Mouse (Mus musculus) heart, postnatal 0 days (tissue): ENCODE results near the gene Nln. TPM values are rescaled to one million over a fixed set of nuclear protein-coding genes. Genes with fewer than 3 reads are reported as not detected.
A peak's percentile ranks its signal among the peaks of the same experiment; 100 is the strongest.

Experiments
- ATAC-seq: fragments of 200-750 bp; cut with Nextera tagmentation; 2 replicates; pipeline ENCODE4 v1.8.0; 2017; ENCODE audit warnings: low read depth, moderate number of reproducible peaks, moderate library complexity; ENCODE audit not compliant: insufficient read depth
- DNase-seq: peaks from one replicate; pipeline ENCODE4 v3.0.0-alpha.2; 2016; ENCODE audit warnings: low spot score
- H3K27ac ChIP-seq: fragments of 300-500 bp; sonication (generic); 2 replicates; pipeline ENCODE4 v1.5.1; 2014; ENCODE audit warnings: low read depth, mild to moderate bottlenecking
- H3K27me3 ChIP-seq: fragments of 300-500 bp; sonication (generic); 2 replicates; pipeline ENCODE4 v1.6.1; 2014; ENCODE audit warnings: low read length, mixed read lengths; ENCODE audit not compliant: control insufficient read depth, insufficient read depth
- H3K36me3 ChIP-seq: fragments of 300-500 bp; sonication (generic); replicated peaks from 2 replicates; pipeline ENCODE4 v1.6.1; 2014; ENCODE audit warnings: low read length, mixed read lengths; ENCODE audit not compliant: control insufficient read depth, insufficient read depth
- H3K4me1 ChIP-seq: fragments of 300-500 bp; sonication (generic); 2 replicates; pipeline ENCODE4 v1.6.1; 2014; ENCODE audit warnings: antibody characterized with exemption; ENCODE audit not compliant: control insufficient read depth, insufficient read depth
- H3K4me2 ChIP-seq: fragments of 300-500 bp; sonication (generic); 2 replicates; pipeline ENCODE4 v1.6.1; 2014; ENCODE audit warnings: low read depth, mild to moderate bottlenecking, low read length, moderate library complexity
- H3K4me3 ChIP-seq: fragments of 300-500 bp; sonication (generic); 2 replicates; pipeline ENCODE4 v1.5.1; 2014; ENCODE audit warnings: low read depth, low read length
- H3K9ac ChIP-seq: fragments of 300-500 bp; sonication (generic); replicated peaks from 2 replicates; pipeline ENCODE4 v1.6.1; 2014; ENCODE audit warnings: low read depth, low read length, mixed read lengths
- H3K9me3 ChIP-seq: fragments of 300-500 bp; sonication (generic); replicated peaks from 2 replicates; pipeline ENCODE4 v1.6.1; 2016; ENCODE audit warnings: low read length; ENCODE audit not compliant: control insufficient read depth
- CTCF ChIP-seq: IDR thresholded peaks from 2 replicates; pipeline ENCODE4 v1.5.1; 2016; ENCODE audit warnings: antibody characterized with exemption, control low read depth, low read depth
- EP300 ChIP-seq: IDR thresholded peaks from 2 replicates; pipeline ENCODE4 v1.6.1; 2016; ENCODE audit warnings: antibody characterized with exemption, low read depth
- WGBS: fragments of 180-500 bp; shearing (Covaris S2); extraction: QIAGEN DNeasy Blood & Tissue Kit; methylation state at CpG from one replicate; pipeline ENCODE4 v1.1.7; 2014; 5-methylcytosine and 5-hydroxymethylcytosine counted together
- polyA plus RNA-seq: library from polyadenylated mRNA; unstranded; fragments of >200 nt; fragmentation: Nextera tagmentation; extraction: Ambion mirVana; gene quantifications from 2 replicates; pipeline ENCODE4 v1.2.1, GENCODE M21; 2015
- total RNA-seq: library from RNA; depleted of rRNA; stranded (reverse); fragments of >200 nt; gene quantifications from 2 replicates; pipeline ENCODE4 v1.2.3, GENCODE M21; 2014; ENCODE audit warnings: low replicate concordance

Nln gene
- total and polyA plus RNA-seq, 2 experiments from 2014 or later, result 16.2 to 42.2 TPM

DNA sequence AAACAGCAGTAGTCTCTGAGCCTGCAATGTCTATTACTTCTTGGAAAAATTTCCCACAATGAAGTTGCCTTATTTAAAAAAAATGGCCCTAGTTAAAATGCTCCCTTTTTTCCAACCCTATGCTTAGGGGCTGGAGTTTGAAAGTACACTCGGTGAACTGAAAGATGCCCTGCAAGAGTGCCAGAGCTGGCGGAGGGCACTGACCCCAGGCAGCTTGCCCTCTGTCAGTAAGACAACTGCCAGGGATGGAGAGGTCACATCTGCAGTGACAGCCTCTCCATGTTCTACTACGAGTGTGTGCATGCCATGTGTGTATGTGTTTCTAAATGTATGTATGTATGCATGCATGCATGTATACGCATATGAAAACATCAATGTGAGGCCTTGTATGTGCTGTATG, 78.5 kb downstream of the Nln start:
- H3K9ac ChIP-seq, result no peak overlapping the region
- peaks cover 38% of the 10 kb centered on the region for H3K4me1 ChIP-seq
- H3K27me3 ChIP-seq, result no peaks in the 10 kb centered on the region
- ATAC-seq (no peak), DNase-seq (no peak)
- 90% methylated on average over 4 of the region's 4 CpGs for WGBS
- H3K27ac ChIP-seq, result no peak overlapping the region
- TF ChIP-seq CTCF, result no peak
- no peak for TF ChIP-seq EP300
- no peaks in the 10 kb centered on the region for H3K9me3 ChIP-seq
- no peak overlapping the region for H3K4me3 ChIP-seq
- H3K36me3 ChIP-seq, result no peaks in the 10 kb centered on the region
- H3K4me2 ChIP-seq, result no peak overlapping the region

DNA sequence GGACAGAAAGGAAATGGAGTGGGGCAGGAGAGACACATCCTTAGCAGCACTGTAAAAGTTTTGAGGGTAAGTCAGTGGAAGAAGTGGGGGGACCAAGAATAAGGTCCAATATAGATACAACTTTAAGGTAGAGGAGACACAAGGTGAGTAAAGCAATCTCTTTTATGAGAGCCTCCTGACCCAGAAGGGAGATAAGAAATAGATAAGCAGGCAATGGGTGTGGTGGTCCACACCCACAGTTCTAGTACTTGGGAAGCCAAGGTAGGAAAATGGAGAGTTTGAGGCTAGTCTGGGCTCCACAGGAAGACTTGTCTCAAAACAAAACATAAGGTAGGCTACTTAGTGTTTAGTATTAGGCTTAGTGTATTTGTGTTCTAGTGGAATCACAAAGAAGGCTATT, 79.9 kb downstream of the Nln start:
- H3K9me3 ChIP-seq, result no peaks in the 10 kb centered on the region

DNA sequence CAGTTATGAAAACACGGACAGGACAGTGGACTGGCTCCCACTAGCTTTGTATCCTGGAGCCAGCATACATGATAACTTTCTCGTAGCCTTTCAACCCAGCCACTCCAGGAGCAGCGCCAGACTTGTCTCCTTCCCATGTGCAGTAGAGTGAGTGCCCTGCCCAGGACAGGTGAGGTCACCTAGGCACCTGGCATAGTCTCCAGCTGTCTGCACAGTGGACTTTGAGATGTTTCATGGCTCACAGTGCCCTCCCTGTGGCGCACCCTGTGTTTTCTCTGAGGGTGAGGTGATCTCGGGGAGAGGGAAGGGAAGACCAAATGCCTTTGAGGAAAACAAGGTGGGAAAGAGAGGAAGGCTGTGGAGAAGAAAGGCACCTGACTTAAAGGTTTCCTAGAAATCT, 80.3 kb downstream of the Nln start:
- H3K27ac ChIP-seq, result no peak overlapping the region
- H3K4me2 ChIP-seq, result no peak overlapping the region
- DNase-seq, result no peak
- no peaks in the 10 kb centered on the region for H3K27me3 ChIP-seq
- no peak overlapping the region for H3K4me3 ChIP-seq
- peaks cover 21% of the 10 kb centered on the region for H3K4me1 ChIP-seq
- ATAC-seq, result no peak
- H3K9me3 ChIP-seq, result no peaks in the 10 kb centered on the region
- WGBS, result 67% methylated on average over 5 of the region's 5 CpGs
- H3K9ac ChIP-seq, result no peak overlapping the region
- H3K36me3 ChIP-seq, result no peaks in the 10 kb centered on the region
- no peak for TF ChIP-seq CTCF

More for the DNA sequence above, 79.9 kb downstream of the Nln start:
- Histone ChIP-seq H3K4me2 (no peak overlapping the region), H3K27me3 (no peaks in the 10 kb centered on the region), H3K4me1 (peaks cover 25% of the 10 kb centered on the region), H3K36me3 (no peaks in the 10 kb centered on the region), H3K4me3 (no peak overlapping the region), H3K27ac (no peak overlapping the region), H3K9ac (no peak overlapping the region)
- DNase-seq (no peak), ATAC-seq (no peak)
- TF ChIP-seq EP300, result no peak
- TF ChIP-seq CTCF, result no peak

DNA sequence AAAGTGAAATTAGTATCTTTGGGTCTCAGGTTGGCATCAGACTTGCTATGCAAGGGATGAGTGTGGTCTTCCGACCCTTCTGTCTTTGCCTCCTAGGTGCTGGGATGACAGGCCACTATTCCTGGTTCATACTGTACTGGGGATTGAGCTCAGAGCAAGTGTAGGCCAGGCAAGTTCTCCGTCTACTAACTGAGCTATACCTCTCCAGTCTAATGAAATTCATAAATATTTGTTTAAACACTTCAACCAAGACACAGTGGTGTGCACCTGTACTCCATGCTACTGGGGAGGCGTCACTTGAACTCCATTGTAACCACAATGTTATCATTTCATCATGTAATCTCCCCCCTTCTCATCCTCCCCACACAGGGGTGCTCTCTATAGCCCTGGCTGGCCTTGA, 82.9 kb downstream of the Nln start:
- Histone ChIP-seq H3K4me3 (no peak overlapping the region), H3K4me2 (no peak overlapping the region), H3K27ac (no peak overlapping the region), H3K9me3 (no peaks in the 10 kb centered on the region), H3K27me3 (no peaks in the 10 kb centered on the region), H3K9ac (no peak overlapping the region), H3K36me3 (no peaks in the 10 kb centered on the region), H3K4me1 (0 out of 2 replicates have a peak, but pooled peaks cover 2% of the 10 kb centered on the region)
- no peak for DNase-seq
- ATAC-seq, result no peak
- TF ChIP-seq EP300 (no peak), CTCF (no peak)
- WGBS, result 88% methylated on average over 3 of the region's 3 CpGs

DNA sequence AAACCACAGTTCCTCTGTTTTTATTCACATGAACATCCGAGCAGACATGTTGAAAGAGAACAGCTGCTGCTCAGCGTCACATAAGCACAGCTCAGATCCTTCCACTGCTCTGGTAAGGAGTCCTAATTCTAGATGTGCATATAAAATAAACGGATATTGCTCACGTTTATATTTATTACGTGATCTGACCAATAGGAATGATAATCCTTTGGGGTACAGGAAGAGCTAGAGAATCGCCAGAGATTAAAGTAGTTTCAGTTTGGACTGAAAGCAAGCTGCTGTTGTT, 83.8 kb downstream of the Nln start:
- 58% methylated on average over 6 of the region's 6 CpGs for WGBS
- TF ChIP-seq EP300 (no peak), CTCF (no peak)
- Histone ChIP-seq H3K9me3 (no peaks in the 10 kb centered on the region), H3K27me3 (no peaks in the 10 kb centered on the region), H3K4me1 (no peaks in the 10 kb centered on the region), H3K4me3 (no peak overlapping the region), H3K9ac (no peak overlapping the region), H3K27ac (peak overlapping the region; percentile 44; the same call in 1 of the 2 replicates), H3K4me2 (no peak overlapping the region), H3K36me3 (no peaks in the 10 kb centered on the region)
- DNase-seq (no peak), ATAC-seq (no peak)

DNA sequence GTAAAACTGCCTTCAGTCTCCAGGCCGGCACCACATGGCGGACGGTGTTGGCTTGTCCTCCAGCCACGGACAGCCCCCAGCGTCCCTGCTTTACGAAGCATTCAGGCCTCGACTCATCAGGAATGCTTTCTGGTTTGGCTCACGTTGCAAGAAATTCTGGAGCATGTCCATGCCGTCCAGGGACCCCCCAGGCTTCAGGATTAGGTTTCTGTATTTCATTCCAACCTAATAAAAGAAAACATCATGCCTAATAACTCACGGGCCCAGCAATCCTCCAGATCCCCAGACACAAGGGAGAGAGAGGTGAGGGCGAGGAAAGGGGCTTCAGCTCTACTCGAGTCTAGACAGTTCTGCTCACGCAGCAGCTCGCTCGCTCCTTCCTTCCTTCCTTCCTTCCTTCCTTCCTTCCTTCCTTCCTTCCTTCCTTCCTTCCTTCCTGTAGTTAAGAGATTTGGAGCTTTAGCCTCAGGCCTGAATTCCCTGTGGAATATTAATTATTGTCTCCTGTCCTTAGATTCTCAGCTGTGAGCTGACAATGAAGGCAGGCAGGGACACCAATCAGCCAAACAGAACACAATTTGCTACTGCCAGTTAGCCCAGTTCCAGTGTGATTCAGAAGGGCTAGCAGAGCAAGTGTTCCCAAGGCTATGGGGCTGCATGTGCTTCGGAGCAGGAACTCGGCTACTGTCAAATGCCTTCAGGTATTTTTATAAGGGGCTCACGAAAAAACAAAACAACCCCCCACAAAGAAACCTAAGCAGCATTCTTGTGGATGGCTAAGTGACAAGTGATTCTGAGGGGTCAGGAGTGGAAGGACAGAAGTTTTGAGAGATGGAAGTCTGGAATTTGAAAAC, 84.3 kb downstream of the Nln start:
- no peaks in the 10 kb centered on the region for H3K27me3 ChIP-seq
- no peak for ATAC-seq
- no peak overlapping the region for H3K4me2 ChIP-seq
- TF ChIP-seq CTCF, result no peak
- TF ChIP-seq EP300, result no peak
- no peaks in the 10 kb centered on the region for H3K36me3 ChIP-seq
- DNase-seq, result no peak
- H3K4me3 ChIP-seq, result no peak overlapping the region
- 58% methylated on average over 18 of the region's 18 CpGs for WGBS
- peak overlapping the region; percentile 44; the same call in 1 of the 2 replicates for H3K27ac ChIP-seq
- H3K4me1 ChIP-seq, result no peaks in the 10 kb centered on the region
- no peaks in the 10 kb centered on the region for H3K9me3 ChIP-seq
- H3K9ac ChIP-seq, result no peak overlapping the region
